Mouse (Mus musculus): ENCODE results near the gene Slc24a4. TPM values are rescaled to one million over a fixed set of nuclear protein-coding genes. Genes with fewer than 3 reads are reported as not detected.

Slc24a4 gene
- polyA plus RNA-seq, 1 experiment from 2014 or later, result 0.54 TPM

DNA sequence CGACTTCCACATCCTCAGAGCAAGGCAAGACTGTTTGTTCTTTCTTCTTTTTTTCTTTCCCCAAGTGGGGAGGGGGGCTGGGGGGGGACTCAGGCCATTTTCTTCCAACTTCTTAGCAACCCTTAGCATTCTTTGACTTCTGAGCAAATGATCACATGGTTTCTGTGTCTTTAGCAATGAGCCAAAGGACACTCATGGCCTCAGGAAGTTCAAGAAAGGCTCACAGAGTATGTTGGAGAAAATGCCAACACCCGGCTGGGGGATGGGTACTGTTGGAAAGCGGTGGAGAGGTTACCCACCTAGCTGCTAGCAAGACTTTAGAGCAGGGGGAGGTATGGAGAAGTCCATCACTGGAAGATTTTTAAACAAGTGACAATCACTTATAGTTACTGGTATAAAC is 15.1 kb upstream of the Slc24a4 start:
- ATAC-seq (ENCODE audit: low FRiP score) (no peak), DNase-seq (ENCODE audit: low spot score) (no peak)
- H3K27me3 ChIP-seq (ENCODE audit: control insufficient read depth, insufficient read depth, low read length), result no peaks in the 10 kb centered on the region
- H3K9ac ChIP-seq (ENCODE audit: low read depth, low read length), result no peak overlapping the region
- H3K36me3 ChIP-seq (ENCODE audit: control insufficient read depth, insufficient read depth, low read length), result no peaks in the 10 kb centered on the region
- H3K9me3 ChIP-seq (ENCODE audit: control insufficient read depth, low read length), result no peaks in the 10 kb centered on the region
- no peak overlapping the region for H3K27ac ChIP-seq (ENCODE audit: low read depth, low read length)
- no peaks in the 10 kb centered on the region for H3K4me1 ChIP-seq (replicated peaks; ENCODE audit: control insufficient read depth, insufficient read depth, low read length)
- H3K4me2 ChIP-seq (replicated peaks; ENCODE audit: low read depth, low read length), result no peak overlapping the region
- H3K4me3 ChIP-seq (ENCODE audit: low read depth, low read length), result no peak overlapping the region
- 73% methylated on average over 3 of the region's 3 CpGs for WGBS

DNA sequence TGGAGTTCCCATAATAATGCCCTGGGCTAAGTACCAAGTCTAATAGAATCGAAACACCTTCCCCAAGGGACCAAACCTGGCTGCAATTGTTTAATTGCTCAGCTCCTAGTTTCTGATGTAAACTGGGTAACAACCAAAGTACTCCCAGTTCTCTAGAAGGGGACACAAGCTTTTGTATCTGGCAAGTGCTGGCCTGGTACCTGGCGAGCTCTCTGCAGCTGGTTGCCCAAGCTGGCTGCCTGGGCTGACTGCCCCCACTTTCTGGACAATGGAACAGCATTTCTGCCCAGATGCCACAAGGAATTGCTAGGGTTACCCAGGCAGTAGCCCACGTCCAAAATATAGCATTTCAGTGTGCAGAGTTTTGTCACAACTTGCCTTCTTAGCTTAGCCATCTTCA is 12.0 kb upstream of the Slc24a4 start:
- Histone ChIP-seq H3K4me3 (ENCODE audit: low read depth, low read length) (no peak overlapping the region), H3K4me1 (replicated peaks; ENCODE audit: control insufficient read depth, insufficient read depth, low read length) (no peaks in the 10 kb centered on the region), H3K36me3 (ENCODE audit: control insufficient read depth, insufficient read depth, low read length) (no peaks in the 10 kb centered on the region), H3K27ac (ENCODE audit: low read depth, low read length) (no peak overlapping the region), H3K9ac (ENCODE audit: low read depth, low read length) (no peak overlapping the region), H3K9me3 (ENCODE audit: control insufficient read depth, low read length) (no peaks in the 10 kb centered on the region), H3K4me2 (replicated peaks; ENCODE audit: low read depth, low read length) (no peak overlapping the region), H3K27me3 (ENCODE audit: control insufficient read depth, insufficient read depth, low read length) (no peaks in the 10 kb centered on the region)
- ATAC-seq (ENCODE audit: low FRiP score) (no peak), DNase-seq (ENCODE audit: low spot score) (no peak)
- WGBS, result 68% methylated on average over 3 of the region's 3 CpGs

DNA sequence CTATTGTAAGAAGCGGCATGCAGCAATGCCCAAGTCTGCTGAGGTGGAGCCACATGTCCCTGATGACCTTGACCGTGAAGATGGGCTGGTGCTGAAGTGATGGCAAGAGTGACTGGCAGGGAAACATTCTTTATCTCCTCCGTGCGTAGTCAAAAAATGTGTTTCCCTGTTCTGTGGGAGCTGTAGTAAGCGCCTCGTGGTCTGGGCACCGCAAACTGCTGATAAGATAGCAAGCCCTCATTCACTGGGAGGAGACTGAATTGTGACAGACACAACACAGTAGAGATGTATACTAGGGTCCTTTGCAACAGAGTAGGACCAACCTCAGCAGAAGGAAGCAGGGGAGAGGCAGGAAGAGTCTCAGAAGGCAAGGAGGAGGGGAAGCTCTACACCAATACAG is 10.5 kb upstream of the Slc24a4 start:
- no peaks in the 10 kb centered on the region for H3K27me3 ChIP-seq (ENCODE audit: control insufficient read depth, insufficient read depth, low read length)
- H3K4me1 ChIP-seq (replicated peaks; ENCODE audit: control insufficient read depth, insufficient read depth, low read length), result no peaks in the 10 kb centered on the region
- no peak overlapping the region for H3K9ac ChIP-seq (ENCODE audit: low read depth, low read length)
- no peak for ATAC-seq (ENCODE audit: low FRiP score)
- no peak overlapping the region for H3K27ac ChIP-seq (ENCODE audit: low read depth, low read length)
- H3K9me3 ChIP-seq (ENCODE audit: control insufficient read depth, low read length), result no peaks in the 10 kb centered on the region
- no peak overlapping the region for H3K4me2 ChIP-seq (replicated peaks; ENCODE audit: low read depth, low read length)
- 94% methylated on average over 7 of the region's 7 CpGs for whole genome bisulfite sequencing
- H3K4me3 ChIP-seq (ENCODE audit: low read depth, low read length), result no peak overlapping the region
- H3K36me3 ChIP-seq (ENCODE audit: control insufficient read depth, insufficient read depth, low read length), result no peaks in the 10 kb centered on the region
- no peak for DNase-seq (ENCODE audit: low spot score)

DNA sequence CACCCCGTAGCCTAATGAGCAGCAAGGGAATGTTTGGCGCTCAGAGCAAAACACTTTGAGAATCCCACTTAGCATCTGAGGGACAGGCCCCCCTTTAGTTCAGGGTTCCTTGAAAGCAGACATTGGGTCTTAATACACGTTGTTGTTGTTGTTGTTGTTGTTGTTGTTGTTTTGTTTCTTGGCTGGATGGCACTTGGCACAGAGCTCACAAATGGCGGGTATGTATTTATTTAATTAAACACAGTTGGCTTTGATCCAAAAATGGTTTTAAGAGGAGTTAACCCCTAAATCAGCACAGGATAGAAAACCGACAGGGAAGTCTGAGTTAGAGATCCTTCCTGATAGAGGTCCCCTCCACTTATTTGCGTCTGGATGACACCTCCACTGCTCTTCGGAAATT is 932 bp upstream of the Slc24a4 start:
- Histone ChIP-seq H3K4me2 (replicated peaks; ENCODE audit: low read depth, low read length) (peak overlapping the region; percentile 97; the same call in 1 of the 2 replicates), H3K36me3 (ENCODE audit: control insufficient read depth, insufficient read depth, low read length) (no peaks in the 10 kb centered on the region), H3K4me1 (replicated peaks; ENCODE audit: control insufficient read depth, insufficient read depth, low read length) (0 out of 2 replicates have a peak, but pooled peaks cover 4% of the 10 kb centered on the region), H3K9me3 (ENCODE audit: control insufficient read depth, low read length) (no peaks in the 10 kb centered on the region), H3K4me3 (ENCODE audit: low read depth, low read length) (no peak overlapping the region), H3K27ac (ENCODE audit: low read depth, low read length) (no peak overlapping the region), H3K9ac (ENCODE audit: low read depth, low read length) (no peak overlapping the region), H3K27me3 (ENCODE audit: control insufficient read depth, insufficient read depth, low read length) (peaks cover 46% of the 10 kb centered on the region)
- DNase-seq (ENCODE audit: low spot score) (no peak), ATAC-seq (ENCODE audit: low FRiP score) (no peak)
- WGBS, result 10% methylated on average over 7 of the region's 7 CpGs

DNA sequence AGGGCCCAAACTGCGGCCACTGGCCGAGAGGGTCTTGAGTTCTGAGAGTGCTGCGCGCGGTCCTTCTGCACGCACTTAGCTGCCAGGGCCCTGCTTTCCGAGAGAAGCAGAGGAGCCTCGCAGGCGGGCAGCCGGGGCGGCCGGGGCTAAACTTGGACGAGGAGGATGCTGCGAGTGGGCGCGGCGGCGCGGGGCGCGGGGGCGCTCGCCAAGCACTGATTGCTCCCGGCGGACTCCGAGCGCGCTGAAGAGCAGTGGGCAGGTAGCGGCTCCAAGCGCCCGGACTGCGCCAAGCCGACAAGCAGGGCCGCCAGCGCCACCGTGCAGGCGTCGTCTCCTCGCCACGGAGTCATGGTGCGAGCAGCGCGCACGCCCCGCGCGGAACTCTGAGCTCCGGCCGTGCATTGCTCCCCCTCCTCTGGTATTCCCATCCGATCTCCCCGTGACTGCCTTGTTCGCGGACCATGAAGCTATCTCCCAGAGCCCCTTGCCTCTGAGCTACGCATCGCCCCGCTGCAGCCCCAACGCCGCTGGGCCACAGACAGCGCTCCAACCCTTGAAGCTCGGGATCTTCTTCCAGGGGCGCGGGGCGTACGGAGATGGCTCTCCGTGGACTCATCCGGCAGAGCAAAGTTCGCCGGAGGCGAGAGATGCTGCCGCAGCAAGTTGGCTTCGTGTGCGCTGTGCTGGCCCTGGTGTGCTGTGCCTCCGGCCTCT is 416 bp downstream of the Slc24a4 start:
- Histone ChIP-seq H3K27ac (ENCODE audit: low read depth, low read length) (no peak overlapping the region), H3K27me3 (ENCODE audit: control insufficient read depth, insufficient read depth, low read length) (peaks cover 46% of the 10 kb centered on the region), H3K36me3 (ENCODE audit: control insufficient read depth, insufficient read depth, low read length) (no peaks in the 10 kb centered on the region), H3K4me2 (replicated peaks; ENCODE audit: low read depth, low read length) (peak overlapping the region; percentile 97), H3K9ac (ENCODE audit: low read depth, low read length) (0 out of 2 replicates have a peak overlapping the region, but pooled peaks have one; percentile 27), H3K9me3 (ENCODE audit: control insufficient read depth, low read length) (no peaks in the 10 kb centered on the region), H3K4me3 (ENCODE audit: low read depth, low read length) (peak overlapping the region; percentile 47), H3K4me1 (replicated peaks; ENCODE audit: control insufficient read depth, insufficient read depth, low read length) (0 out of 2 replicates have a peak, but pooled peaks cover 4% of the 10 kb centered on the region)
- peak; percentile 80 for ATAC-seq (ENCODE audit: low FRiP score)
- under 1% methylated on average over 73 of the region's 73 CpGs for WGBS
- peak; percentile 69 for DNase-seq (ENCODE audit: low spot score)

DNA sequence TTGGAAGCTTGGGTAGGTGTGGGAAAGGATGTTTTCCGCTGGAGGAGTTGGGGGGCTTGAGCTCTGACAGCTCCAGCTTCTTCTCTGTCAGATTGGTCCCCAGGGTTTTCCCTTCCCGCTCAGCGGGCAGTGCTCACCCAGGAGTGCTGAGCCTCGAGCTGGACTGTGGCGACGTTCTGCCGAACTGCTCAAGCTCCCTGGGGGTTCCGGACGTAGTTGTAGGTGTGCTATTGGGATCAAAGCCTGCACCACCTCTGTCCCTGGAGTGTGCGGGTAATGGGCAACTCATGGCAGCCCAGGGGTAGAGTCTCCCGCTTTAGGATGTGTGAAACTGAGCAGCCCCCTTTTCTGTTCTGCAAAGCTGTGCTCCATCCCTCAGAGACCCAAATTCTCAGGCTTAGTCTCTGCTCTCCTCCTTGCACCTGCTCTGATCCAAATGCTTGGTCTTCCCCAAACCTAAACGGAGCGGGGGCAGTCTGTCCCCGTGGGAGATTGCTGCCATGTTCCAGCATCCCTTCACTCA is 1.0 kb downstream of the Slc24a4 start:
- peaks cover 46% of the 10 kb centered on the region for H3K27me3 ChIP-seq (ENCODE audit: control insufficient read depth, insufficient read depth, low read length)
- DNase-seq (ENCODE audit: low spot score) (no peak), ATAC-seq (ENCODE audit: low FRiP score) (peak; percentile 26; the same call in 1 of the 2 replicates)
- H3K9ac ChIP-seq (ENCODE audit: low read depth, low read length), result 0 out of 2 replicates have a peak overlapping the region, but pooled peaks have one; percentile 23
- no peak overlapping the region for H3K27ac ChIP-seq (ENCODE audit: low read depth, low read length)
- peak overlapping the region; percentile 47 for H3K4me3 ChIP-seq (ENCODE audit: low read depth, low read length)
- under 1% methylated on average over 13 of the region's 14 CpGs for WGBS
- H3K4me2 ChIP-seq (replicated peaks; ENCODE audit: low read depth, low read length), result peak overlapping the region; percentile 97
- 0 out of 2 replicates have a peak, but pooled peaks cover 4% of the 10 kb centered on the region for H3K4me1 ChIP-seq (replicated peaks; ENCODE audit: control insufficient read depth, insufficient read depth, low read length)
- no peaks in the 10 kb centered on the region for H3K36me3 ChIP-seq (ENCODE audit: control insufficient read depth, insufficient read depth, low read length)
- H3K9me3 ChIP-seq (ENCODE audit: control insufficient read depth, low read length), result no peaks in the 10 kb centered on the region

DNA sequence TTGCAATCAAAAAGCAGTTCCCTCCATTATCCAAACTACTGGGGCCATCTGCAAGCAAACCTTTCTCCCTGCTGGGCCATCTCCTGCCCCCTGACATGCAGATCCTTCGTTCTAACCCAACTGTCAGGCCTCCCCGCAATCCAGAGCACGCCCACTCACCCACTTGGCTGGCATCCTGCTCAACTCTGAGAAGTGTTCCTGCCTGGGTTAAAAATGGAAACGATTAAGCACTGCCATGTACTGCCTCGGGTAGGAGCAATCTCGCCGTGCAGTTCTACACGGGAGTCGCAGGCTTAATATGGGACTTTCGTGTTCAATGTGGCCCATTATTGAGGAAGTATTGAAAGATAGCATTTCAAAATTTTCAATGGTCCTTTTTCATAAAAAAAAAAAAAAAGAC is 11.2 kb downstream of the Slc24a4 start:
- H3K36me3 ChIP-seq (ENCODE audit: control insufficient read depth, insufficient read depth, low read length), result no peaks in the 10 kb centered on the region
- no peaks in the 10 kb centered on the region for H3K9me3 ChIP-seq (ENCODE audit: control insufficient read depth, low read length)
- H3K27ac ChIP-seq (ENCODE audit: low read depth, low read length), result no peak overlapping the region
- no peak overlapping the region for H3K9ac ChIP-seq (ENCODE audit: low read depth, low read length)
- H3K4me2 ChIP-seq (replicated peaks; ENCODE audit: low read depth, low read length), result no peak overlapping the region
- H3K4me3 ChIP-seq (ENCODE audit: low read depth, low read length), result no peak overlapping the region
- DNase-seq (ENCODE audit: low spot score), result no peak
- WGBS, result 86% methylated on average over 10 of the region's 10 CpGs
- H3K4me1 ChIP-seq (replicated peaks; ENCODE audit: control insufficient read depth, insufficient read depth, low read length), result no peaks in the 10 kb centered on the region
- H3K27me3 ChIP-seq (ENCODE audit: control insufficient read depth, insufficient read depth, low read length), result no peaks in the 10 kb centered on the region
- ATAC-seq (ENCODE audit: low FRiP score), result no peak

DNA sequence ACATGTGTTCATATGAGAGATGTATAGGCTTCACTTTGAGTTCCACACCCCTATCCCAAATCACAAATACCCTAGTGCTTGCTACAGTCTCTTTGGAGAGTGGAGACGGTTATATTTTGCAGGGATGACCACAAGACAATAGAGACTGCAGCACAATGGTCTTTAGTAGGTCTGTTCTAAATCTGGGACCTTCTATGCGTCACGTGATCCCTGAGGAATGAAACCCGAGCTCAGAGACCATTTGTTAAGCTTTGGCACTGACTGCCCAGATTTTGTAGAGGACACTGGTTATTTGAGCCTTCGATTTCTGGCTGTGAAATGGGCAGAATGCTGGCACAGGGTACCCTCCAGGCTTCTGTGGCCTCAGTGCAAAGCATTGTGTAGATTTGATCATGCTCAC is 12.8 kb downstream of the Slc24a4 start:
- no peak overlapping the region for H3K4me3 ChIP-seq (ENCODE audit: low read depth, low read length)
- no peaks in the 10 kb centered on the region for H3K27me3 ChIP-seq (ENCODE audit: control insufficient read depth, insufficient read depth, low read length)
- H3K27ac ChIP-seq (ENCODE audit: low read depth, low read length), result no peak overlapping the region
- H3K4me1 ChIP-seq (replicated peaks; ENCODE audit: control insufficient read depth, insufficient read depth, low read length), result no peaks in the 10 kb centered on the region
- no peak for DNase-seq (ENCODE audit: low spot score)
- H3K36me3 ChIP-seq (ENCODE audit: control insufficient read depth, insufficient read depth, low read length), result no peaks in the 10 kb centered on the region
- H3K9me3 ChIP-seq (ENCODE audit: control insufficient read depth, low read length), result no peaks in the 10 kb centered on the region
- H3K4me2 ChIP-seq (replicated peaks; ENCODE audit: low read depth, low read length), result no peak overlapping the region
- 79% methylated on average over 5 of the region's 5 CpGs for WGBS
- no peak for ATAC-seq (ENCODE audit: low FRiP score)
- no peak overlapping the region for H3K9ac ChIP-seq (ENCODE audit: low read depth, low read length)

DNA sequence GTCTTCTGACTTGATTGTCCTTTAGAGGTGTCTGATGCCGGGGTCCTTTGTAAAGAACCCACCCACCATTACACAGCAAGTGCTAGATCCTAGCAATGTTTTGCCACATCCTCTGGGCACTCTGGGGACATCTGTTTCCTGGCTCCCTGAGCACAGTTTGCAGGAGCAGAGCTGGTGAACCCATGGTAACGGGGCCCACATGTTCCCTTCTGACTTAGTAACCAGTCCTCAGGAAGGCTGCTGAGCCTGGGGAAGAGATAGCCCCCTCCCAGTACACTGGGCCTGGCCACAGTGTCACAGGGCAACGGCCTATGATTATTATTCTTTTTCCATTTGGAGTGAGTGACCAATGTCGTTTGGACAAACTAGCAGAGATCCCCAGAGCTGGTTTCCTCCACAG is 19.1 kb downstream of the Slc24a4 start:
- no peak overlapping the region for H3K4me3 ChIP-seq (ENCODE audit: low read depth, low read length)
- 73% methylated on average over 4 of the region's 4 CpGs for WGBS
- no peak overlapping the region for H3K4me2 ChIP-seq (replicated peaks; ENCODE audit: low read depth, low read length)
- ATAC-seq (ENCODE audit: low FRiP score) (no peak), DNase-seq (ENCODE audit: low spot score) (no peak)
- no peak overlapping the region for H3K27ac ChIP-seq (ENCODE audit: low read depth, low read length)
- no peaks in the 10 kb centered on the region for H3K27me3 ChIP-seq (ENCODE audit: control insufficient read depth, insufficient read depth, low read length)
- H3K9ac ChIP-seq (ENCODE audit: low read depth, low read length), result no peak overlapping the region
- H3K9me3 ChIP-seq (ENCODE audit: control insufficient read depth, low read length), result no peaks in the 10 kb centered on the region
- no peaks in the 10 kb centered on the region for H3K36me3 ChIP-seq (ENCODE audit: control insufficient read depth, insufficient read depth, low read length)
- H3K4me1 ChIP-seq (replicated peaks; ENCODE audit: control insufficient read depth, insufficient read depth, low read length), result no peaks in the 10 kb centered on the region

All from hindbrain, embryonic 11.5 days (tissue).